Mouse (Mus musculus): Measurements from ENCODE around the gene Arhgef15.

DNA sequence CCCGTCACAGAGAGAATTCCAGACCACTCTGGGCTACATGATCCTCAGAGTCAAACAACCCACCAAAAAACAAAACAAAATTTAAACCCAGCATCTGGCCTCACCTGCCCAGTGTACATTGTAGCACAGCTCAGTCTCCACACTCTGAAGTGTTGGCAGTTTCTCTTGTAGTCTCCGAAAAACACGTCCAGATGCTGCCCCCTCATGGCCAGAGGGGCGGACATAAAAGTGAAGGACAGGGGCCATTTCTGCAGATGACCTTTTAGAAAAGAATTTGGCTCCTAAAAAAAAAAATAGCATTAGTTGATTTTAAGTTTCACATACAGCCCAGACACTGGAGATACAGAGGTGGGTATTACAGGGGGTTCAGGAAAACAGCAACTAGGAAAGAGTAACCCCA, 46.3 kb upstream of the Arhgef15 start:
- no peak for TF ChIP-seq MAFK (IDR thresholded peaks at IDR 0.05; ENCODE audit: insufficient replicate concordance, low read length)
- no peak for TF ChIP-seq EP300 (IDR thresholded peaks at IDR 0.05; ENCODE audit: low read length)
- no peak for TF ChIP-seq JUND (conservative IDR thresholded peaks at IDR 0.05; ENCODE audit: low read depth, low read length)
- no peak for TF ChIP-seq TBP (conservative IDR thresholded peaks at IDR 0.05; ENCODE audit: low read depth, low read length)
- TF ChIP-seq ETS1 (conservative IDR thresholded peaks at IDR 0.05; ENCODE audit: low read depth, low read length) = no peak
- no peak for TF ChIP-seq CHD2 (IDR thresholded peaks at IDR 0.05; ENCODE audit: low read length)
- TF ChIP-seq RCOR1 (conservative IDR thresholded peaks at IDR 0.05; ENCODE audit: low read depth, low read length) = no peak

Measured in CH12.LX (cell line).